ENCODE assay signal across 10 mouse cellular contexts in genomic region chr19:24705395-24705794, GRCm38 (mm10). TPM values are rescaled to one million over a fixed set of nuclear protein-coding genes. Genes with fewer than 3 reads are reported as not detected.
DNase-seq lines count a peak whose midpoint lies in the region; ATAC-seq lines count a peak whose summit lies in the region.
"Had no signal": no experiment of that assay in that cellular context is flagged by ENCODE, and none has a peak within 500 bp of the region (broad histone marks: within the 10 kb centered on the region; RNA-seq: fewer than 3 reads in every experiment).

No protein-coding gene starts in this region.

- H3K27me3 ChIP-seq in kidney, embryonic 15.5 days = no peaks in the 10 kb centered on the region
- H3K27me3 ChIP-seq: hindbrain, embryonic 15.5 days; midbrain, embryonic 12.5 days had no signal

- peaks cover 32% of the 10 kb centered on the region for H3K4me1 ChIP-seq in kidney, embryonic 15.5 days
- H3K4me1 ChIP-seq: hindbrain, embryonic 15.5 days; midbrain, embryonic 12.5 days had no signal

- 77% methylated on average over 1 of the region's 1 CpGs for WGBS in kidney, embryonic 15.5 days

- no peak overlapping the region for H3K9ac ChIP-seq in kidney, embryonic 15.5 days
- H3K9ac ChIP-seq: hindbrain, embryonic 15.5 days; midbrain, embryonic 12.5 days had no signal

- DNase-seq in kidney, adult 9 months = peak; percentile 48
- DNase-seq in thymus, postnatal 0 days (ENCODE audit: low spot score) = peak; percentile 13
- no peak for DNase-seq in thymus, postnatal 36 days
- peak; percentile 54 for DNase-seq in embryo, embryonic 9.5 days (ENCODE audit: extremely low spot score)
- DNase-seq in thymus, postnatal 4 days = peak; percentile 34
- no peak for DNase-seq in adrenal gland, adult 8-10 months

- no peaks in the 10 kb centered on the region for H3K9me3 ChIP-seq in kidney, embryonic 15.5 days (replicated peaks)
- H3K9me3 ChIP-seq: hindbrain, embryonic 15.5 days; midbrain, embryonic 12.5 days had no signal

- no peak overlapping the region for H3K4me3 ChIP-seq in kidney, embryonic 15.5 days (replicated peaks)
- H3K4me3 ChIP-seq: hindbrain, embryonic 15.5 days; midbrain, embryonic 12.5 days had no signal

- H3K36me3 ChIP-seq in kidney, embryonic 15.5 days = no peaks in the 10 kb centered on the region
- H3K36me3 ChIP-seq: hindbrain, embryonic 15.5 days; midbrain, embryonic 12.5 days had no signal

- no peak overlapping the region for H3K27ac ChIP-seq in kidney, embryonic 15.5 days
- H3K27ac ChIP-seq: hindbrain, embryonic 15.5 days; midbrain, embryonic 12.5 days had no signal

- no peak overlapping the region for H3K4me2 ChIP-seq in kidney, embryonic 15.5 days
- H3K4me2 ChIP-seq: hindbrain, embryonic 15.5 days; midbrain, embryonic 12.5 days had no signal

- no peak for ATAC-seq in kidney, embryonic 15.5 days (replicated peaks; ENCODE audit: low FRiP score)
- ATAC-seq in cerebellum, adult (ENCODE audit: insufficient number of reproducible peaks, low FRiP score, low TSS enrichment) = no peak

RNA-seq across cellular contexts. Expression of gene Tmem252, which starts 31.6 kb away (rescaled TPM):
- polyA plus RNA-seq in kidney, embryonic 15.5 days (2015; fragmentation: Nextera tagmentation; extraction: Ambion mirVana) = 5.8 and 5.9 TPM in 2 replicates
- 1.1 and 1.8 TPM in 2 replicates for polyA plus RNA-seq in thymus, postnatal 0 days (2015; fragmentation: Nextera tagmentation; extraction: Ambion mirVana)
- under 1 TPM; 0.09 to 0.24 (median 0.16) TPM for total RNA-seq in adrenal gland, adult 8-10 months (2022)

Comparison
In these comparisons a context has a peak if more than half of its experiments do, and no peak if none do; other contexts are left out.
1. DNase-seq: peak in kidney, adult 9 months (single experiment), thymus, postnatal 0 days (single experiment), embryo, embryonic 9.5 days (single experiment) and thymus, postnatal 4 days (single experiment); none in thymus, postnatal 36 days (0 of 2) and adrenal gland, adult 8-10 months (single experiment).